Mouse (Mus musculus): ENCODE measurements around the gene Dgki. TPM values are rescaled to one million over a fixed set of nuclear protein-coding genes. Genes with fewer than 3 reads are reported as not detected.

Dgki gene
- total RNA-seq, 1 experiment, result 0.94 TPM

GRCm38 (mm10) chr6:36980475-36980874 lies 319.5 kb downstream of the Dgki start:
- no peak for TF ChIP-seq ZNF384 (IDR thresholded peaks at IDR 0.05; ENCODE audit: low read depth, low read length)
- TF ChIP-seq HCFC1 (IDR thresholded peaks at IDR 0.05; ENCODE audit: borderline replicate concordance, insufficient read depth, low read length), result no peak
- no peak for TF ChIP-seq MAFK (IDR thresholded peaks at IDR 0.05; ENCODE audit: insufficient read depth, low read depth, low read length)
- no peak for TF ChIP-seq ZC3H11A (IDR thresholded peaks at IDR 0.05; ENCODE audit: borderline replicate concordance, low read depth, low read length)
- no peak for TF ChIP-seq CHD2 (IDR thresholded peaks at IDR 0.05; ENCODE audit: low read depth, low read length)
- no peak overlapping the region for H3K9ac ChIP-seq (ENCODE audit: insufficient read depth, low read depth, low read length, poor library complexity, severe bottlenecking)
- no peaks in the 10 kb centered on the region for H3K4me1 ChIP-seq (ENCODE audit: control insufficient read depth in 2 of 2, insufficient read depth in 2 of 2, low read length in 2 of 2, poor library complexity in 1 of 2)
- no peak overlapping the region for H3K4me3 ChIP-seq (ENCODE audit: insufficient read depth in 1 of 2, low read depth in 1 of 2, low read length in 2 of 2, poor library complexity in 1 of 2, severe bottlenecking in 1 of 2)
- in situ Hi-C loops (cut with MboI; ENCODE audit: low sequenced_read_pairs in 2 of 2, unreplicated experiment in 2 of 2), result no loop called here
- no peaks in the 10 kb centered on the region for H3K36me3 ChIP-seq (ENCODE audit: control insufficient read depth, insufficient read depth, low read length, poor library complexity, severe bottlenecking)
- H3K9me3 ChIP-seq (ENCODE audit: control insufficient read depth, insufficient read depth, low read depth, low read length), result no peaks in the 10 kb centered on the region
- no peak for DNase-seq (ENCODE audit: low read depth, low spot score)
- no peak overlapping the region for H3K27ac ChIP-seq (ENCODE audit: insufficient read depth, low read depth, low read length, poor library complexity, severe bottlenecking)

GRCm38 (mm10) chr6:36978176-36978575 lies 321.8 kb downstream of the Dgki start:
- no peak for TF ChIP-seq ZC3H11A (IDR thresholded peaks at IDR 0.05; ENCODE audit: borderline replicate concordance, low read depth, low read length)
- TF ChIP-seq HCFC1 (IDR thresholded peaks at IDR 0.05; ENCODE audit: borderline replicate concordance, insufficient read depth, low read length), result no peak
- TF ChIP-seq ZNF384 (IDR thresholded peaks at IDR 0.05; ENCODE audit: low read depth, low read length), result no peak
- TF ChIP-seq CHD2 (IDR thresholded peaks at IDR 0.05; ENCODE audit: low read depth, low read length), result no peak
- no peak for TF ChIP-seq MAFK (IDR thresholded peaks at IDR 0.05; ENCODE audit: insufficient read depth, low read depth, low read length)

GRCm38 (mm10) chr6:36973096-36973495 lies 326.9 kb downstream of the Dgki start:
- no peaks in the 10 kb centered on the region for H3K9me3 ChIP-seq (ENCODE audit: control insufficient read depth, insufficient read depth, low read depth, low read length)
- no peak overlapping the region for H3K27ac ChIP-seq (ENCODE audit: insufficient read depth, low read depth, low read length, poor library complexity, severe bottlenecking)
- TF ChIP-seq MAFK (IDR thresholded peaks at IDR 0.05; ENCODE audit: insufficient read depth, low read depth, low read length) (no peak), ZNF384 (IDR thresholded peaks at IDR 0.05; ENCODE audit: low read depth, low read length) (no peak), HCFC1 (IDR thresholded peaks at IDR 0.05; ENCODE audit: borderline replicate concordance, insufficient read depth, low read length) (no peak), ZC3H11A (IDR thresholded peaks at IDR 0.05; ENCODE audit: borderline replicate concordance, low read depth, low read length) (no peak), CHD2 (IDR thresholded peaks at IDR 0.05; ENCODE audit: low read depth, low read length) (no peak)
- no peak overlapping the region for H3K9ac ChIP-seq (ENCODE audit: insufficient read depth, low read depth, low read length, poor library complexity, severe bottlenecking)
- no peak overlapping the region for H3K4me3 ChIP-seq (ENCODE audit: insufficient read depth in 1 of 2, low read depth in 1 of 2, low read length in 2 of 2, poor library complexity in 1 of 2, severe bottlenecking in 1 of 2)
- in situ Hi-C loops (cut with MboI; ENCODE audit: low sequenced_read_pairs in 2 of 2, unreplicated experiment in 2 of 2), result no loop called here
- H3K4me1 ChIP-seq (ENCODE audit: control insufficient read depth in 2 of 2, insufficient read depth in 2 of 2, low read length in 2 of 2, poor library complexity in 1 of 2), result no peaks in the 10 kb centered on the region
- no peak for DNase-seq (ENCODE audit: low read depth, low spot score)
- H3K36me3 ChIP-seq (ENCODE audit: control insufficient read depth, insufficient read depth, low read length, poor library complexity, severe bottlenecking), result no peaks in the 10 kb centered on the region

More at GRCm38 (mm10) chr6:36978176-36978575, 321.8 kb downstream of the Dgki start:
- Histone ChIP-seq H3K4me3 (ENCODE audit: insufficient read depth in 1 of 2, low read depth in 1 of 2, low read length in 2 of 2, poor library complexity in 1 of 2, severe bottlenecking in 1 of 2) (no peak overlapping the region), H3K4me1 (ENCODE audit: control insufficient read depth in 2 of 2, insufficient read depth in 2 of 2, low read length in 2 of 2, poor library complexity in 1 of 2) (no peaks in the 10 kb centered on the region), H3K9ac (ENCODE audit: insufficient read depth, low read depth, low read length, poor library complexity, severe bottlenecking) (no peak overlapping the region), H3K27ac (ENCODE audit: insufficient read depth, low read depth, low read length, poor library complexity, severe bottlenecking) (no peak overlapping the region), H3K36me3 (ENCODE audit: control insufficient read depth, insufficient read depth, low read length, poor library complexity, severe bottlenecking) (no peaks in the 10 kb centered on the region), H3K9me3 (ENCODE audit: control insufficient read depth, insufficient read depth, low read depth, low read length) (no peaks in the 10 kb centered on the region)
- in situ Hi-C loops (cut with MboI; ENCODE audit: low sequenced_read_pairs in 2 of 2, unreplicated experiment in 2 of 2), result no loop called here
- DNase-seq (ENCODE audit: low read depth, low spot score), result no peak

GRCm38 (mm10) chr6:36972494-36972893 lies 327.5 kb downstream of the Dgki start:
- no peak overlapping the region for H3K27ac ChIP-seq (ENCODE audit: insufficient read depth, low read depth, low read length, poor library complexity, severe bottlenecking)
- H3K4me3 ChIP-seq (ENCODE audit: insufficient read depth in 1 of 2, low read depth in 1 of 2, low read length in 2 of 2, poor library complexity in 1 of 2, severe bottlenecking in 1 of 2), result no peak overlapping the region
- H3K9me3 ChIP-seq (ENCODE audit: control insufficient read depth, insufficient read depth, low read depth, low read length), result no peaks in the 10 kb centered on the region
- no peaks in the 10 kb centered on the region for H3K36me3 ChIP-seq (ENCODE audit: control insufficient read depth, insufficient read depth, low read length, poor library complexity, severe bottlenecking)
- H3K9ac ChIP-seq (ENCODE audit: insufficient read depth, low read depth, low read length, poor library complexity, severe bottlenecking), result no peak overlapping the region
- TF ChIP-seq ZC3H11A (IDR thresholded peaks at IDR 0.05; ENCODE audit: borderline replicate concordance, low read depth, low read length), result no peak
- TF ChIP-seq HCFC1 (IDR thresholded peaks at IDR 0.05; ENCODE audit: borderline replicate concordance, insufficient read depth, low read length), result no peak
- TF ChIP-seq MAFK (IDR thresholded peaks at IDR 0.05; ENCODE audit: insufficient read depth, low read depth, low read length), result no peak
- no peak for TF ChIP-seq ZNF384 (IDR thresholded peaks at IDR 0.05; ENCODE audit: low read depth, low read length)
- TF ChIP-seq CHD2 (IDR thresholded peaks at IDR 0.05; ENCODE audit: low read depth, low read length), result no peak
- H3K4me1 ChIP-seq (ENCODE audit: control insufficient read depth in 2 of 2, insufficient read depth in 2 of 2, low read length in 2 of 2, poor library complexity in 1 of 2), result no peaks in the 10 kb centered on the region
- no peak for DNase-seq (ENCODE audit: low read depth, low spot score)
- in situ Hi-C loops (cut with MboI; ENCODE audit: low sequenced_read_pairs in 2 of 2, unreplicated experiment in 2 of 2), result no loop called here

All from ES-E14 (cell line).